Mouse (Mus musculus): ENCODE measurements around the gene Edc4. TPM values are rescaled to one million over a fixed set of nuclear protein-coding genes. Genes with fewer than 3 reads are reported as not detected.
"Not testable (repeated sequence)": the region's sequence is repeated elsewhere in the genome, so short reads cannot be mapped to it uniquely, and the experiment has no call there.

Gene Edc4
- 25.3 and 34.7 TPM in 2 replicates for polyA plus RNA-seq (2015; fragmentation: Nextera tagmentation; extraction: Ambion mirVana)

DNA sequence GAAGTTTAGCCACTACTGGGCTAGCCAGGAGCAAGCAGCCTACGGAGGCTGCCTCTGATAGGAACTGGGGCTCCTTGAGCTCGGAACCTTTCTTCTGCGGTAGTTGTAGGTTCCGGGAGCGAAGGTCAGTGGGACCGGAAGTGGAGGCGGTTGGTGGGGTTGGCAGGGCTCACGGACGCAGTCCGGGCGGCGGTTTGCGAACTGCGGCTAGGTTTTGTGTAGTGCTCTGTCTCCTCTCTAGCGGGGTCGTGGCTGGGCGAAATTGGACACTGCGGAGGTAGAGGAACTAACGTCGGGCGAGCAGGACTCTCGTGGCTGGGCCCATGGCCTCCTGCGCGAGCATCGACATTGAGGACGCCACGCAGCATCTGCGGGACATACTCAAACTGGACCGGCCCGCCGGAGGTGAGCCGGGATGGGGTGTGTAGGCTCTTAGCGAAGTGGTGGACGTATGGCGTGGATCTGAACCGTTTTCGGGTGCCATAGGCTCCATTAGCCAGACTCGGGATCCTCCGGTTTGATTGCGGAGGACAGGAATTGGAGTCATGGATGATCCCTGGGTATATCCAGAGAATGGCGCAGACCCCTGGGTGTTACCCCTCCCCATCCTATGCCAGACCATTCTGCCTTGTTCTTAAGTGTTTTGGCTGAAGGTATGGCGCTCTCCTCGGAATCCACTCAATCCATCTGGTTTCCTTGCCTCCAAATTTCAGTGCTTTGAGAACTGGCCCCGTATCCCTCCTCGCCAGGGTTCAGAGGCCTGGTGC is at the start of gene Edc4:
Gene Edc4, plus strand, starts transcription at position 128 of the 767 bp plus-strand sequence.
- peaks cover 18% of the 10 kb centered on the region for H3K4me1 ChIP-seq (replicated peaks)
- WGBS, result under 1% methylated on average over 45 of the region's 45 CpGs
- no peaks in the 10 kb centered on the region for H3K9me3 ChIP-seq (replicated peaks)
- peak within 1 kb of the TSS; percentile 76 for H3K27ac ChIP-seq
- H3K27me3 ChIP-seq, result no peaks in the 10 kb centered on the region
- ATAC-seq (replicated peaks; ENCODE audit: insufficient number of reproducible peaks, insufficient read depth, low FRiP score, low read depth), result peak; percentile 75
- peak within 1 kb of the TSS; percentile 96 for H3K9ac ChIP-seq
- H3K4me3 ChIP-seq, result peak within 1 kb of the TSS; percentile 97
- H3K36me3 ChIP-seq, result peaks cover 53% of the 10 kb centered on the region
- H3K4me2 ChIP-seq, result peak within 1 kb of the TSS; percentile 85

DNA sequence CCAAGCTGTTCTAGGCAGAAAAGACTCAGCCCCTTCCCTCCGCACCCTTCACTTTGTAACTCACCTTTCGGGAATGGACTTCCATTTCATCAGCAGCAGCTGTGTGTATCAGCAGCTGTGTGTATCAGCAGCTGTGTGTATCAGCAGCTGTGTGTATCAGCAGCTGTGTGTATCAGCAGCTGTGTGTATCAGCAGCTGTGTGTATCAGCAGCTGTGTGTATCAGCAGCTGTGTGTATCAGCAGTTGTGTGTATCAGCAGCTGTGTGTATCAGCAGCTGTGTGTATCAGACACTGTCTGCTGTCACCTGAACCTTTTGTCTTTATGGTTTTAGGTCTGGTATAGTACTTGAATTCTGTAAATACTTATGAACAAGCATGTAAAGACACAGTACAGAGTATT is 46.9 kb upstream of the Edc4 start:
- H3K4me2 ChIP-seq; H3K9ac ChIP-seq; H3K36me3 ChIP-seq; H3K4me1 ChIP-seq (replicated peaks); H3K27me3 ChIP-seq; H3K27ac ChIP-seq; H3K4me3 ChIP-seq; H3K9me3 ChIP-seq (replicated peaks); ATAC-seq (replicated peaks; ENCODE audit: insufficient number of reproducible peaks, insufficient read depth, low FRiP score, low read depth): not testable (repeated sequence)
- 77% methylated on average over 2 of the region's 2 CpGs for WGBS

DNA sequence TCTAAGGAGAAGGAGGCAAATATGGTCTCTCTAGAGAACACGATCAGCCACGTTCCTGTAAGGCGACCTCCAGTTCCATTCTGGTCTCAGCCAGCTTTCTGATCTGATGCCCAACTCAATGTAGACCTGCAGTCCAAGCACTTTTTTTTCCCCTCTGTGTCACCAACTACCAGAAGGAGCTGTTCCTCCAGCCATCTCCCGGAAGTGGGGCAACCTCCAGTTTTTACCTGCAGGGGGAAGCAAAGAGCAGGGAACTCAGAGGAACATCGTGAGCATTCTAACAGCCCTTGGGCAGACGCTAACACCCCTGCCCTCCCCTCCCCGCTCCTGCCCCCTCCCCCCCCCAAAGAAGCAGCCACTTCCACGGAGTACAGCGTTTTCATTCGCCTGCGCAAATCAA is 45.4 kb upstream of the Edc4 start:
- 27% methylated on average over 11 of the region's 11 CpGs for WGBS
- H3K4me1 ChIP-seq (replicated peaks), result no peaks in the 10 kb centered on the region

DNA sequence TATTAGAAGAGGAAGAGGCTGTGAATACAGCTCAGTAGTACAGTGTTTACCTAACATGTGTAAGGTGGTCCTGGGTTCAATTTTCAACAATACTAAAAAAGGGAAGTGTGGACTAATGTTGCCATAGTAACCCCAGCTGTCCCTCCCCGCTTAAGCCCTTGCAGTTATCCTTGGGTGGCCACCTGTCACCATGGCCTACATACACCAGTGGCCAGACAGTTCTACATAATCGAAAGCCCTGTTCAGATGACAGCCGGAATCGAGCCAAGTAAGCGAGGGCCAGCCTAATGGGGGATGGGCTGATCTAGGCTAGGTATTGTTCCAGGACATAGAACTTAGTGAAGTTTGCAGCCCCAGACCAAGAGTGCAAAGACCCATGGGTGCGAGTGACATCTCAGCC is 43.7 kb upstream of the Edc4 start:
- Histone ChIP-seq H3K27ac (no peak overlapping the region), H3K9me3 (replicated peaks) (no peaks in the 10 kb centered on the region), H3K4me3 (no peak overlapping the region), H3K4me1 (replicated peaks) (no peaks in the 10 kb centered on the region), H3K4me2 (no peak overlapping the region), H3K36me3 (no peaks in the 10 kb centered on the region), H3K27me3 (no peaks in the 10 kb centered on the region; the same call in 1 of the 2 replicates), H3K9ac (no peak overlapping the region)
- 73% methylated on average over 6 of the region's 6 CpGs for WGBS
- ATAC-seq (replicated peaks; ENCODE audit: insufficient number of reproducible peaks, insufficient read depth, low FRiP score, low read depth), result no peak

More for the DNA sequence above, 45.4 kb upstream of the Edc4 start:
- no peak overlapping the region for H3K27ac ChIP-seq
- no peaks in the 10 kb centered on the region for H3K36me3 ChIP-seq
- H3K4me3 ChIP-seq, result no peak overlapping the region
- no peaks in the 10 kb centered on the region; the same call in 1 of the 2 replicates for H3K27me3 ChIP-seq
- H3K4me2 ChIP-seq, result no peak overlapping the region
- no peak for ATAC-seq (replicated peaks; ENCODE audit: insufficient number of reproducible peaks, insufficient read depth, low FRiP score, low read depth)
- H3K9ac ChIP-seq, result no peak overlapping the region
- H3K9me3 ChIP-seq (replicated peaks), result no peaks in the 10 kb centered on the region

DNA sequence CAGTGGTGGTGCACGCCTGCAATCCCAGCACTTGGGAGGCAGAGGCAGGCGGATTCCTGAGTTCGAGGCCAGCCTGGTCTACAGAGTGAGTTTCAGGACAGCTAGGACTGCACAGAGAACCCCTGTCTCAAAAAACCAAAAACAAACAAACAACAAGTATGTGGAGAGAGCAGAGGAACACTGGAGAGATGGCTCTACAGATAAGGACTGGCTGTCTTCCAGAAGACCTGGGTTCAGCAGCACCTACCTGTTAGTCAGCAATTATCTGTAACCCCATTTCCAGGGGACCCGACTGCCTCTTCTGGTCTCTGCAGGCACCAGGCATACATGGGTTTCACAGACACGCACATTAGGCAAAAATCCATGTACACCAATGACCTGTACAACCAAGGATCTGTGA is 41.5 kb upstream of the Edc4 start:
- Histone ChIP-seq H3K4me1 (replicated peaks) (no peaks in the 10 kb centered on the region), H3K4me2 (no peak overlapping the region), H3K36me3 (peaks cover 8% of the 10 kb centered on the region), H3K4me3 (no peak overlapping the region), H3K27me3 (no peaks in the 10 kb centered on the region; the same call in 1 of the 2 replicates), H3K9ac (no peak overlapping the region), H3K27ac (no peak overlapping the region), H3K9me3 (replicated peaks) (no peaks in the 10 kb centered on the region)
- no peak for ATAC-seq (replicated peaks; ENCODE audit: insufficient number of reproducible peaks, insufficient read depth, low FRiP score, low read depth)
- 88% methylated on average over 5 of the region's 5 CpGs for WGBS

DNA sequence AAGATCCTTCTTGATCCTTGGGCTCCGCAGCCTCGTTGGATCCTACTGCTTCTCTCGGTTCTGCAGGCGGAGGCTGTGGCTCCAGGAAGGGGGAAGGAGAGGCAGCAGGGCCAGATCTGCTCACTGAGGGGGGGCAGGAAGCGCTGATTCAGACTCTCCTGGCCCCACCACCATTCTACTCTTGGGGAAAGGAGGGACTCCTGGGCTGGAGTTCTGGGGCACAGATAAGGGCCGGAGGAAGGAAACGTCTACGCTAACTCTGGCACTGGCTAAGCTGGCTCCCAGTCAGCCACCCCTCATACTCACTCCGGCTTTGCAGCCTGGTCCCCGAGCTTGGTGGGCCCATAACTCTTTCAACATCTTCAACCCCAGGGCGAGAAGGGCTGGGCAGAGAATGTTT is 34.0 kb upstream of the Edc4 start:
- Histone ChIP-seq H3K36me3 (peaks cover 58% of the 10 kb centered on the region), H3K27ac (peak overlapping the region; percentile 15; the same call in 1 of the 2 replicates), H3K4me1 (replicated peaks) (peaks cover 12% of the 10 kb centered on the region), H3K27me3 (no peaks in the 10 kb centered on the region), H3K9me3 (replicated peaks) (no peaks in the 10 kb centered on the region), H3K4me3 (no peak overlapping the region), H3K4me2 (no peak overlapping the region), H3K9ac (no peak overlapping the region)
- peak; percentile 74 for ATAC-seq (replicated peaks; ENCODE audit: insufficient number of reproducible peaks, insufficient read depth, low FRiP score, low read depth)
- 65% methylated on average over 11 of the region's 11 CpGs for WGBS

DNA sequence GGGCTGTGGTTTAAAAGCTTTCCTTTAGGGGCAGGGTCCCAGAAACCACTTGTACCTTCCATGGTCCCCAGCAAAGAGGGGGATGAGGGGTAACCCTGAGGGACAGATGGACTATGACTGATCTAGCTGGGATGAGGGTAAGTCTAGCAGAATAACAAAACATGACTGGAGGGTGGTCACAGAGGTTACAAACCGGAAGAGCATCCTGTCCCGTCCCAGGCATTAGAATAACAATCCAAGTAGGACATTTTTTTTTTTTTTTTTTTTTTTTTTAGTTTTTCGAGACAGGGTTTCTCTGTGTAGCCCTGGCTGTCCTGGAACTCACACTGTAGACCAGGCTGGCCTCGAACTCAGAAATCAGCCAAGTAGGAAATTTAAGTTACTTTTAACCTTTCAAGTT is 30.7 kb upstream of the Edc4 start:
- Histone ChIP-seq H3K9ac (no peak overlapping the region), H3K4me2 (no peak overlapping the region), H3K4me1 (replicated peaks) (peaks cover 18% of the 10 kb centered on the region), H3K36me3 (peaks cover 42% of the 10 kb centered on the region), H3K9me3 (replicated peaks) (no peaks in the 10 kb centered on the region), H3K27ac (no peak overlapping the region), H3K4me3 (no peak overlapping the region), H3K27me3 (no peaks in the 10 kb centered on the region)
- WGBS, result 79% methylated on average over 4 of the region's 4 CpGs
- ATAC-seq (replicated peaks; ENCODE audit: insufficient number of reproducible peaks, insufficient read depth, low FRiP score, low read depth), result no peak

DNA sequence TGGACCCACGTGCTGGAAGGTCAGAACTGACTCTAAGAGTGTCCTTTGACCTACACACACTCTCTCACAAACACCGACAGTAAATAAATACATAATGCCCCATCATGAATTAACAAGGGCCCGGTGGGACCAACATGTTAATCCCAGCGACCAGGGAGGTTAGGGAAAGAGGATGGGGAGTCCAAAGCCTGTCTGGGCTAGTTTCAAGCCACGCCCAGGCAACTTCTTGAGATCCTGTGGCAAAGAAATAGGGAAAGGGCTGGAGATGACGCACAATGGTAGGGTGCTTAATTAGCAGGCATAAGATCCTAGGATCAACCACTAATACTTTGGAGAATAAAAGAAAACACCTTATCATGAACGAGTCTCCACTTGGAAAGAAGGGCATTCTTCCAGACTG is 30.1 kb upstream of the Edc4 start:
- Histone ChIP-seq H3K4me3 (peak overlapping the region; percentile 26), H3K9me3 (replicated peaks) (no peaks in the 10 kb centered on the region), H3K27ac (no peak overlapping the region), H3K9ac (no peak overlapping the region), H3K4me2 (peak overlapping the region; percentile 75), H3K27me3 (no peaks in the 10 kb centered on the region), H3K36me3 (peaks cover 37% of the 10 kb centered on the region), H3K4me1 (replicated peaks) (peaks cover 18% of the 10 kb centered on the region)
- WGBS, result 69% methylated on average over 7 of the region's 7 CpGs
- ATAC-seq (replicated peaks; ENCODE audit: insufficient number of reproducible peaks, insufficient read depth, low FRiP score, low read depth), result no peak

DNA sequence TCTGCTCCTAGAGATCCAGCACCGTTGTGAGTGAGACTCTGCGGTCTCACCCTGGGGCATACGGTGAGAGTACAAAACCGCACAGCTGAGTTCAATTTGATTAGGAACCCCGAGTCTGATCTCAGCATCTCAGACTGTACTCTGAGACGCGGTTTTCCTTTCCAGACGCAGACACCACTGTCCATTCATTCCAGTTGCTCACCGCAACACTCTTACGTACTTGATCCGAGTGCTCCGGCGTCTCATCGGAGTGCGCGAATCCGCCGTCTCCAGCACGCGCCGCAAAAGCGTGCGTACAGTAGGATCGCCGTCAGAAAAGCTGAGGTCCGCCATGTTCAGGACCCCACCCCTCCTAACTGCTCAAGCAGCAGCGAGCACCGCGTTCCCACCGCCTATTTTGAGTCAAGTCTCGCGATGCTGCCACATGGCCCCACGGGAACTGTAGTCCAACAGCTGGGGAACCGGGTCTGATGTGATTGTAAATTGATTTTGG is 29.0 kb upstream of the Edc4 start:
- WGBS, result under 1% methylated on average over 34 of the region's 34 CpGs
- Histone ChIP-seq H3K4me1 (replicated peaks) (peaks cover 27% of the 10 kb centered on the region), H3K4me2 (peak overlapping the region; percentile 75), H3K9me3 (replicated peaks) (no peaks in the 10 kb centered on the region), H3K36me3 (peaks cover 26% of the 10 kb centered on the region), H3K27ac (peak overlapping the region; percentile 68), H3K27me3 (no peaks in the 10 kb centered on the region), H3K4me3 (peak overlapping the region; percentile 69), H3K9ac (peak overlapping the region; percentile 70)
- peak; percentile 63; the same call in 1 of the 2 replicates for ATAC-seq (replicated peaks; ENCODE audit: insufficient number of reproducible peaks, insufficient read depth, low FRiP score, low read depth)

DNA sequence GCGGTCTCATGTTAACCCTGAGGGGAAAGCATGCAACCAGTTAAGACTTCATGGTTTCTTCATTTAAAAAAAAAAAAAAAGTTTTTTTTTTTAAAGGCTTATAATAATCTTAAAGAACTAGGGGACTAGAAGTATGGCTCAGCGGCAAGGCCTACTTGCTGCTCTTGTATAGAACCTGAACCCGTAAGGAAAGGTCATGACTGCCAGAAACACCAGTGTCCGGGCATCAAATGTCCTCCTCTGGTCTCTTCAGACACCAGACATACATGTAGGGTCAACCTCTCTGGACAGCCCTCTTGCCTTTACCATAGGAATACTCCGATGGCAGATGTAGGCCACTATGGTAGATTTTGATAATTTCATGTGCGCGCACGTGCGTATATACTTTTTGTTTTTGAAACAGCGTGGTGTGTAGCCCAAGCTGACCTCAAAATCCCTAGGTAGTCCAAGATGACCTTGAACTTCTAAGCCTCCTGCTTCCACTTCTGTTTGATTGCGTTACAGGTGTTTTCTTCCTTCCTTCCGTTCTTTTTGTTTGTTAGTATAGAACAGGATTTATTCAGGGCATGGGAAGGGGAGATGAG is 28.4 kb upstream of the Edc4 start:
- 79% methylated on average over 12 of the region's 12 CpGs for WGBS
- peaks cover 32% of the 10 kb centered on the region for H3K4me1 ChIP-seq (replicated peaks)
- H3K36me3 ChIP-seq, result peaks cover 21% of the 10 kb centered on the region
- H3K9me3 ChIP-seq (replicated peaks), result no peaks in the 10 kb centered on the region
- no peaks in the 10 kb centered on the region for H3K27me3 ChIP-seq
- ATAC-seq (replicated peaks; ENCODE audit: insufficient number of reproducible peaks, insufficient read depth, low FRiP score, low read depth), result no peak
- H3K4me2 ChIP-seq, result peak overlapping the region; percentile 75; the same call in 1 of the 2 replicates
- 0 out of 2 replicates have a peak overlapping the region, but pooled peaks have one; percentile 68 for H3K27ac ChIP-seq
- peak overlapping the region; percentile 69 for H3K4me3 ChIP-seq
- H3K9ac ChIP-seq, result no peak overlapping the region

DNA sequence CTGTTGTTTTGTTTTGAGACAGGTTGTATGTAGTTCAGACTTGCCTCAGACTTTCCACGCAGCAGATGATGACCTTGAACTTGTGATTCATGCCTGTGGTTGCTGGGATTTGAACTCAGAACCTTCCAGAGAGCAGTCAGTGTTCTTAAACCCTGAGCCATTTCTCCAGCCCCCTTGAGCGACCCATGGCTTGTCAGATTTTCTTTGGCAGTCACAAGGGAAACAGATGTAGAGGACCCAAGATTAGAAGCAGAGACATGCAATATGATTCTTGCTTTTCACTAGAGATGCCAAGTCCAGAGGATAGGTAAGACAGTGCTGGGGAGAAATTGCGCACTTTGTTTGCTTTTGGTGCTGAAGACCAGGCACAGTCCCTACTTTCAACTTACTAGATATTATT is 27.5 kb upstream of the Edc4 start, which contains the start of gene Cenpt:
Gene Cenpt, minus strand, starts transcription at position 101 of the 400 bp plus-strand sequence.
- Histone ChIP-seq H3K4me3 (no peak within 1 kb of the TSS), H3K9ac (no peak within 1 kb of the TSS), H3K27me3 (no peaks in the 10 kb centered on the region), H3K4me1 (replicated peaks) (peaks cover 41% of the 10 kb centered on the region), H3K36me3 (peaks cover 13% of the 10 kb centered on the region), H3K27ac (0 out of 2 replicates have a peak within 1 kb of the TSS, but pooled peaks have one; percentile 68), H3K9me3 (replicated peaks) (no peaks in the 10 kb centered on the region), H3K4me2 (no peak within 1 kb of the TSS; the same call in 1 of the 2 replicates)
- ATAC-seq (replicated peaks; ENCODE audit: insufficient number of reproducible peaks, insufficient read depth, low FRiP score, low read depth), result no peak
- WGBS, result 86% methylated on average over 3 of the region's 3 CpGs
